Mouse (Mus musculus): ENCODE data around the gene Pex6. TPM values are rescaled to one million over a fixed set of nuclear protein-coding genes. Genes with fewer than 3 reads are reported as not detected.

The Pex6 gene
- polyA plus RNA-seq, 1 experiment from 2014 or later: 11.6 TPM

DNA sequence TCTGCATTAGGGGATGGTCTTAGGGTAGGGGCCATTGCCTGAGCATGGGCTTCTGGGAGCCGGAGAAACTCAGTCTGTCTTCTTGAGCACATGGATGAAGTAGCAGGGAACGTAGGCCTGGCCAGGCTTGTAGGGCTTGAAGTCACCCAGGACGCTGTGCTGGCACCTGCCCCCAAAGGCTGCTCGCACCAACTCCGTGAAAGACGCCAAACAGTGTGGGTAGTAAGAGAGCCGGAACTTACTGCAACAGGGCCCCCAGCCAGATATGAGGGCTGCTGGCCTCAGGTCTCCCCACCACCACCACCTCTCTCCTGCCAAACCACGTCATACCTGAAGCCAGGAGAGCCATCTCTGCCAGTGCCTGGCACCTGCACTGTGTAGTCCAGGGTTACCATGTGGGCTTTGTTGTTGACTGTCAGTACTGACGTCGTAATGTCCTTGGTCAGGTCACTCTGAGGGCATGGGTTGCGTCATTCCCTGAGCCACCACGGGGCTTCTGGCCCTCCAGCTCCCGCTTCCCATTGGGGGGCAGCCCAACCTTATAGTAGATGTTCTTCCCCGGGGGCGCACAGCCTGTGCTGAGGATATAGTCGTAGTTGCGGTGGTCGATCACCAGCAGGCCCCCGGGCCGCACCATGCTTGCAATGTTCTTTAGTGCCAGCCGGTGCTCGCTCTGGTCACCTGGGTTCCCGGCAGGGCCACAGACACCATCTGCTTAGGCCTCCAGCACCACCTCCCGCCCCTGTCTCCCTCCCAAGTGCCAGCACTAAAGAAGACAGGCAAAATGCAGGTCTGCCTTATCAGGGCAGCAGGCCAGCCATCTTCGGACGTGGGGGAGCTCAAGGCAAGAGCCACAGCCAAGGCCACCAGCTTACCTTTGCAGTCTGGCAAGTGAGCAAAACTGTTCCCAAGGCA lies 14.7 kb downstream of the Pex6 start:
- Histone ChIP-seq H3K4me3 (ENCODE audit: low read depth, low read length) (no peak overlapping the region), H3K4me2 (ENCODE audit: low read depth, low read length) (peak overlapping the region; percentile 56), H3K4me1 (ENCODE audit: insufficient read depth) (0 out of 2 replicates have a peak, but pooled peaks cover 7% of the 10 kb centered on the region), H3K27me3 (ENCODE audit: insufficient read depth, low read length) (no peaks in the 10 kb centered on the region), H3K9ac (replicated peaks) (no peak overlapping the region), H3K36me3 (replicated peaks; ENCODE audit: insufficient read depth, low read length) (peaks cover 30% of the 10 kb centered on the region), H3K27ac (ENCODE audit: low read depth) (peak overlapping the region; percentile 77), H3K9me3 (ENCODE audit: low read length) (no peaks in the 10 kb centered on the region)
- 81% methylated on average over 26 of the region's 26 CpGs for WGBS (ENCODE audit: insufficient replicate concordance)
- ATAC-seq (peak; percentile 53), DNase-seq (peak; percentile 61)
- no peak for TF ChIP-seq EP300 (IDR thresholded peaks at IDR 0.05; ENCODE audit: low read depth)
- no peak for TF ChIP-seq CTCF (IDR thresholded peaks at IDR 0.05; ENCODE audit: low read depth)

DNA sequence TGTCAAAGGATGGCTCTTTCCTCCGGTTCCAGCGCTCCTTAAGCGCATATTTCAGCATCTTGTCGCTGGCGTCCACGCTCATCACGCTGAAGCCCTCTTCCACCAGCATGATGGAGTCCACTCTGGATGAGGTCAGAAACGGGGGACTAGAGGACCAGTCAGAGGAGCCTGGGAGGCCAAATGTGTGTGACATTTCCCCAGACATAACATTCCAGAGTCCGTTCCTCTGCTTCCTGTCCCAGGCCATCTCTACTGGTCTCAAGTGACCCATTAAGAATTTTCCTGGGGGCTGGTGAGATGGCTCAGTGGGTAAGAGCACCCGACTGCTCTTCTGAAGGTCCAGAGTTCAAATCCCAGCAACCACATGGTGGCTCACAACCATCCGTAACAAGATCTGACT lies 16.0 kb downstream of the Pex6 start:
- peaks cover 30% of the 10 kb centered on the region for H3K36me3 ChIP-seq (replicated peaks; ENCODE audit: insufficient read depth, low read length)
- DNase-seq (no peak), ATAC-seq (no peak)
- H3K4me1 ChIP-seq (ENCODE audit: insufficient read depth): 0 out of 2 replicates have a peak, but pooled peaks cover 7% of the 10 kb centered on the region
- H3K9me3 ChIP-seq (ENCODE audit: low read length): no peaks in the 10 kb centered on the region
- peak overlapping the region; percentile 41; the same call in 1 of the 2 replicates for H3K9ac ChIP-seq (replicated peaks)
- peak overlapping the region; percentile 77 for H3K27ac ChIP-seq (ENCODE audit: low read depth)
- no peak for TF ChIP-seq CTCF (IDR thresholded peaks at IDR 0.05; ENCODE audit: low read depth)
- no peak for TF ChIP-seq EP300 (IDR thresholded peaks at IDR 0.05; ENCODE audit: low read depth)
- WGBS (ENCODE audit: insufficient replicate concordance): 87% methylated on average over 11 of the region's 11 CpGs
- H3K4me2 ChIP-seq (ENCODE audit: low read depth, low read length): peak overlapping the region; percentile 56
- H3K4me3 ChIP-seq (ENCODE audit: low read depth, low read length): no peak overlapping the region; the same call in 1 of the 2 replicates
- no peaks in the 10 kb centered on the region for H3K27me3 ChIP-seq (ENCODE audit: insufficient read depth, low read length)

DNA sequence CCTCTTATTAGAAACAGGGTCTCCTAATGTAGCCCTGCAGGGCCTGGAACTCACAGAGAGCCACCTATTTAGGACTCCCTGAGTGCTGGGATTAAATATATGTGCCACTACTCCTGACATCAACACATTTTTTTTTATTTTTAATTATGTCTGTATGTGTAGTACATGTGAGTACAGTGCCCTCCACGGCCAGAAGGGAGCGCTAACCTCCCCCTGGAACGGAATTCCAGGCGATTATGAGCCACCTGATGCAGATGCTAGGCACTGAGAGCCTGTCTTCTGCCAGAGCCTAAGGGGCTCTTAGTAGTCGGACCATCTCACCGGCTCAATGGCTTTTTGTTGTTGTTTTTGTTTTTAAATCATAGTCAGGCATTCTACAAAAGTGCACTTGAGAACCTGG lies 16.8 kb downstream of the Pex6 start:
- Histone ChIP-seq H3K36me3 (replicated peaks; ENCODE audit: insufficient read depth, low read length) (peaks cover 28% of the 10 kb centered on the region), H3K4me3 (ENCODE audit: low read depth, low read length) (peak overlapping the region; percentile 55), H3K4me1 (ENCODE audit: insufficient read depth) (0 out of 2 replicates have a peak, but pooled peaks cover 7% of the 10 kb centered on the region), H3K9ac (replicated peaks) (peak overlapping the region; percentile 79), H3K4me2 (ENCODE audit: low read depth, low read length) (peak overlapping the region; percentile 64), H3K27me3 (ENCODE audit: insufficient read depth, low read length) (no peaks in the 10 kb centered on the region), H3K27ac (ENCODE audit: low read depth) (peak overlapping the region; percentile 91), H3K9me3 (ENCODE audit: low read length) (no peaks in the 10 kb centered on the region)
- peak; percentile 58 for TF ChIP-seq CTCF (IDR thresholded peaks at IDR 0.05; ENCODE audit: low read depth)
- no peak for TF ChIP-seq EP300 (IDR thresholded peaks at IDR 0.05; ENCODE audit: low read depth)
- 37% methylated on average over 6 of the region's 6 CpGs for WGBS (ENCODE audit: insufficient replicate concordance)
- DNase-seq (peak; percentile 56), ATAC-seq (0 out of 2 replicates have a peak, but pooled peaks have one; percentile 14)

DNA sequence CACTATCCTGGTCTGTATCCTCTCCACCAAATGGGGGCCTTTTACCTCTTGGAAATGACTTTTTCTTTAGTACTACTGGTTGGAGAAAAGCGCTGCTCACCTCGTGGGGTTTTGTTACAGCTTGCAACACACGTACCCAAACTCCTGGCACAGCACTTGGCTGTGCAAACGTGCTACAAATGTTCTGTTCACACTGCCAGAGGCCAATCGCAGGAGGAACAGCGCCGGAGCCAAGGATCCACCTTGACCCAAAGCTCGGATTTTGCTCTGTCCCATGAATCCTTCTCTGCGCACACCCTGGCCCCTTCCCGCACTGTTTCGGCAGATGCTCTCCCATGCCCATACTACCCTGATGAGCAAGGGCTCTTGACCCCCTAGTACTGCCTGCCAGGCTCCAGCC lies 17.2 kb downstream of the Pex6 start:
- DNase-seq: no peak
- Histone ChIP-seq H3K4me3 (ENCODE audit: low read depth, low read length) (peak overlapping the region; percentile 55), H3K27ac (ENCODE audit: low read depth) (peak overlapping the region; percentile 91)

GRCm38 (mm10) chr17:46728904-46729318 lies 17.6 kb downstream of the Pex6 start, which contains the start of gene Gnmt:
Gene Gnmt, minus strand, starts transcription at chr17:46729168.
- peak; percentile 49; the same call in 1 of the 2 replicates for TF ChIP-seq EP300 (IDR thresholded peaks at IDR 0.05; ENCODE audit: low read depth)
- no peak for TF ChIP-seq CTCF (IDR thresholded peaks at IDR 0.05; ENCODE audit: low read depth)
- peak within 1 kb of the TSS; percentile 55 for H3K4me3 ChIP-seq (ENCODE audit: low read depth, low read length)

More for the DNA sequence above, 17.2 kb downstream of the Pex6 start:
- WGBS (ENCODE audit: insufficient replicate concordance): 52% methylated on average over 11 of the region's 11 CpGs
- Histone ChIP-seq H3K4me1 (ENCODE audit: insufficient read depth) (0 out of 2 replicates have a peak, but pooled peaks cover 7% of the 10 kb centered on the region), H3K4me2 (ENCODE audit: low read depth, low read length) (peak overlapping the region; percentile 64), H3K27me3 (ENCODE audit: insufficient read depth, low read length) (no peaks in the 10 kb centered on the region), H3K9me3 (ENCODE audit: low read length) (no peaks in the 10 kb centered on the region), H3K36me3 (replicated peaks; ENCODE audit: insufficient read depth, low read length) (peaks cover 24% of the 10 kb centered on the region), H3K9ac (replicated peaks) (peak overlapping the region; percentile 79)
- no peak for TF ChIP-seq CTCF (IDR thresholded peaks at IDR 0.05; ENCODE audit: low read depth)
- TF ChIP-seq EP300 (IDR thresholded peaks at IDR 0.05; ENCODE audit: low read depth): no peak
- ATAC-seq: peak; percentile 32

GRCm38 (mm10) chr17:46734055-46734454 lies 22.8 kb downstream of the Pex6 start:
- TF ChIP-seq CTCF (IDR thresholded peaks at IDR 0.05; ENCODE audit: low read depth) (no peak), EP300 (IDR thresholded peaks at IDR 0.05; ENCODE audit: low read depth) (peak; percentile 46; the same call in 1 of the 2 replicates)
- Histone ChIP-seq H3K4me2 (ENCODE audit: low read depth, low read length) (no peak overlapping the region), H3K36me3 (replicated peaks; ENCODE audit: insufficient read depth, low read length) (0 out of 2 replicates have a peak, but pooled peaks cover 2% of the 10 kb centered on the region), H3K9me3 (ENCODE audit: low read length) (peaks cover 2% of the 10 kb centered on the region; the same call in 1 of the 2 replicates), H3K4me3 (ENCODE audit: low read depth, low read length) (no peak overlapping the region), H3K9ac (replicated peaks) (no peak overlapping the region), H3K4me1 (ENCODE audit: insufficient read depth) (peaks cover 13% of the 10 kb centered on the region; the same call in 1 of the 2 replicates), H3K27me3 (ENCODE audit: insufficient read depth, low read length) (no peaks in the 10 kb centered on the region), H3K27ac (ENCODE audit: low read depth) (peak overlapping the region; percentile 91)
- DNase-seq (peak; percentile 40), ATAC-seq (peak; percentile 56)
- 72% methylated on average over 3 of the region's 3 CpGs for WGBS (ENCODE audit: insufficient replicate concordance)

More at GRCm38 (mm10) chr17:46728904-46729318, 17.6 kb downstream of the Pex6 start, which contains the start of gene Gnmt:
- ATAC-seq (peak; percentile 86), DNase-seq (peak; percentile 85)
- WGBS (ENCODE audit: insufficient replicate concordance): 22% methylated on average over 24 of the region's 24 CpGs
- H3K4me1 ChIP-seq (ENCODE audit: insufficient read depth): 0 out of 2 replicates have a peak, but pooled peaks cover 7% of the 10 kb centered on the region
- peak within 1 kb of the TSS; percentile 91 for H3K27ac ChIP-seq (ENCODE audit: low read depth)
- H3K9me3 ChIP-seq (ENCODE audit: low read length): no peaks in the 10 kb centered on the region
- H3K36me3 ChIP-seq (replicated peaks; ENCODE audit: insufficient read depth, low read length): peaks cover 19% of the 10 kb centered on the region
- peak within 1 kb of the TSS; percentile 64 for H3K4me2 ChIP-seq (ENCODE audit: low read depth, low read length)
- peak within 1 kb of the TSS; percentile 79 for H3K9ac ChIP-seq (replicated peaks)
- no peaks in the 10 kb centered on the region for H3K27me3 ChIP-seq (ENCODE audit: insufficient read depth, low read length)
